Mouse (Mus musculus): ENCODE data around the gene Vmn2r38.
"Not testable (repeated sequence)": the region's sequence is repeated elsewhere in the genome, so short reads cannot be mapped to it uniquely, and the experiment has no call there.

Gene Vmn2r38

GRCm38 (mm10) chr7:9097781-9098180 is at the start of gene Vmn2r38:
Vmn2r38 (minus strand) TSS chr7:9097881.
- DNase-seq (ENCODE audit: low read depth, low spot score) = not testable (repeated sequence)

GRCm38 (mm10) chr7:9065353-9065752 is 32.3 kb downstream of the Vmn2r38 start:
- DNase-seq (ENCODE audit: low read depth, low spot score) = not testable (repeated sequence)

- DNase-seq (ENCODE audit: low read depth, low spot score) = not testable (repeated sequence)
Measured at GRCm38 (mm10) chr7:9030698-9031097, 67.0 kb downstream of the Vmn2r38 start, which contains the start of gene Vmn2r39. Vmn2r39 (minus strand) TSS chr7:9030798.

Measured in WW6 (cell line).